Mouse (Mus musculus) heart, postnatal 10 days (tissue): ENCODE results near the gene Gm20918. TPM values are rescaled to one million over a fixed set of nuclear protein-coding genes. Genes with fewer than 3 reads are reported as not detected.
"Not testable (repeated sequence)": the region's sequence is repeated elsewhere in the genome, so short reads cannot be mapped to it uniquely, and the experiment has no call there.

Experiments used
- DNase-seq, 2 experiments: peaks; one replicate each; pipeline ENCODE4 v3.0.0; 2021
- intact Hi-C: fragments of 180-260 bp; cut with DNase I; formaldehyde crosslinking; loops from one replicate; pipeline ENCODE4 v1.15.1; 2025
- total RNA-seq, 2 experiments: library from RNA; stranded (reverse); gene quantifications; 2 replicates each; pipeline ENCODE4 v1.2.3; 2021

Gm20918 gene
- total RNA-seq, result not detected

GRCm38 (mm10) chrY:5043637-5044036 is at the start of gene Gm20918:
Gm20918 (plus strand) TSS chrY:5043937.
- intact Hi-C loops, DNase-seq: not testable (repeated sequence)

Other genes with a start within 250 kb of the Gm20918 start
- gene Gm21820, start 205.5 kb downstream of the Gm20918 start, total RNA-seq, result not detected